Mouse (Mus musculus): ENCODE data around the gene 1700029J07Rik. TPM values are rescaled to one million over a fixed set of nuclear protein-coding genes. Genes with fewer than 3 reads are reported as not detected.
A peak's percentile ranks its signal among the peaks of the same experiment; 100 is the strongest.

The 1700029J07Rik gene
- total and polyA plus RNA-seq, 3 experiments: 0.85 to 2.1 (median 1.8) TPM

DNA sequence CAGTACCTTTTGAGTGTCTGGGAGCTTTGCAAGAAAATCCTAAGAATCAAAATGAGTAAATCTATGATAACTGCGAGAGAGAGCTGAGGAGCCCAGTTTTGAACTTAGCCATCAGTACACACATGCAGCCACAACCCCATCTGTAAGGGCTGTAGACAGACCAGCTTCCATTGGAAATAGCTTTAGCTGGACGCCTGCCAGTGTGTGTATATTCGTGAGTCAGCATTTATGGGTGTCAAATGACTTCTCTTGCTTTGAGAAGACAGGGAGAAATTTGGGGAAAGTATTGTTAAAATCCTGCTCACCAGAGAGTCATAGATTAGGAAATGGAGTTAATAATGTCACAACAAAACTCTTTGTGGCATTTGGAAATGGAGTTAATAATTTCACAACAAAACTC is 11.6 kb upstream of the 1700029J07Rik start:
- Histone ChIP-seq H3K4me3 (replicated peaks in 1 of 3; ENCODE audit: low read depth in 2 of 3, low read length in 2 of 3, poor library complexity in 1 of 3) (no peak overlapping the region), H3K4me1 (ENCODE audit: control insufficient read depth in 1 of 2, insufficient read depth in 2 of 2) (peaks cover 2 to 18% of the 10 kb centered on the region in 2 experiments; a peak in 3 of 4 replicates), H3K4me2 (ENCODE audit: insufficient read depth, low read depth, poor library complexity, severe bottlenecking) (no peak overlapping the region), H3K27me3 (replicated peaks) (no peaks in the 10 kb centered on the region), H3K27ac (ENCODE audit: insufficient read depth, low read depth) (no peak overlapping the region), H3K36me3 (replicated peaks in 1 of 2; ENCODE audit: control insufficient read depth in 1 of 2, insufficient read depth in 1 of 2, low read length in 1 of 2) (peaks cover 29 to 66% of the 10 kb centered on the region in 2 experiments), H3K79me2 (replicated peaks; ENCODE audit: control insufficient read depth, extremely low read depth, insufficient read depth, poor library complexity, severe bottlenecking) (no peaks in the 10 kb centered on the region; the same call in 1 of the 2 replicates), H3K9ac (ENCODE audit: insufficient read depth, low read depth) (no peak overlapping the region), H3K9me3 (replicated peaks; ENCODE audit: low read length) (no peaks in the 10 kb centered on the region)
- no peak for DNase-seq (ENCODE audit: extremely low read depth)
- in situ Hi-C loops (cut with MboI; ENCODE audit: low pct_ligation_motif_present, low pct_unique_long_range_greater_than_20kb, low sequenced_read_pairs): no loop called here
- dilution Hi-C loops (cut with MboI; ENCODE audit: extremely low pct_ligation_motif_present, extremely low pct_unique_long_range_greater_than_20kb, low sequenced_read_pairs): no loop called here
- TF ChIP-seq E2F4 (IDR thresholded peaks at IDR 0.05; ENCODE audit: insufficient replicate concordance, low read depth, low read length): no peak
- TF ChIP-seq MAFK (IDR thresholded peaks at IDR 0.05; ENCODE audit: insufficient replicate concordance, low read length): 0 out of 2 replicates have a peak, but pooled peaks have one; percentile 37

DNA sequence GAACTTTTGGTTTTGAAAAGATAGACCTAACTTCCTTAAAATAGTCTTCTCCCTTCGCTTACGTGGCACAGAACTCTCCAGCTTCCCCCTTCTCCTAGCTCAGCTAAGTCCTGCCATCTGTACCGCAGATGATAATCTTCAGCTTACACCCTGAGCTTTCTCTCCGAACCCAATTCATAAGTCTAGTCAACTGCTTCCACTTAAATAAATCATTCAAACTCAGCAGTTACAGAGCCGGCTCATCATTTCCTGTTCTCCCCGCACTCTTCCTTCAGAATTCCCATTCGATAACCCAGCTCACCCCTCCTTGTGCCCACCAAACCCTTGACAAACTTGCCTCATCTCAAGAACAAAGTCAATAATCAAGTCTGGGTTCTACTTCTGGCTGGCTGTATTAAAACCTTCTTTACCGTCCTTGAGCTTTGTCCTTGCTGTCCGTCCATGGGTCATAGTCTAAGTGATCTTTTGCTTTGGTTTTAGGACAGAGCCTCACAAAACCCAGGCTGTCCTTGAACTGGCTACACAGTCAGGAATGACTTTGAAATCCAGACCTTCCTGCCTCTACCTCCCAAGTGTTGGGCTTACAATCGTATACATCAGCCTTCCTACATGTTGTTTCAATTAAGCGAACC is 901 bp upstream of the 1700029J07Rik start:
- H3K27ac ChIP-seq (ENCODE audit: insufficient read depth, low read depth): no peak overlapping the region
- peaks cover 18% of the 10 kb centered on the region for H3K9me3 ChIP-seq (replicated peaks; ENCODE audit: low read length)
- H3K4me3 ChIP-seq (replicated peaks in 1 of 3; ENCODE audit: low read depth in 2 of 3, low read length in 2 of 3, poor library complexity in 1 of 3): peak overlapping the region; percentile 74 to 82 (median 79)
- dilution Hi-C loops (cut with MboI; ENCODE audit: extremely low pct_ligation_motif_present, extremely low pct_unique_long_range_greater_than_20kb, low sequenced_read_pairs) (no loop called here), in situ Hi-C loops (cut with MboI; ENCODE audit: low pct_ligation_motif_present, low pct_unique_long_range_greater_than_20kb, low sequenced_read_pairs) (no loop called here)
- H3K36me3 ChIP-seq (replicated peaks in 1 of 2; ENCODE audit: control insufficient read depth in 1 of 2, insufficient read depth in 1 of 2, low read length in 1 of 2): peaks cover 14 to 34% of the 10 kb centered on the region in 2 experiments
- H3K4me1 ChIP-seq (ENCODE audit: control insufficient read depth in 1 of 2, insufficient read depth in 2 of 2): peaks cover 0 to 9% of the 10 kb centered on the region in 2 experiments; a peak in 2 of 4 replicates
- no peak for DNase-seq (ENCODE audit: extremely low read depth)
- TF ChIP-seq MYC (IDR thresholded peaks at IDR 0.05; ENCODE audit: low read depth, low read length) (no peak), MEF2A (IDR thresholded peaks at IDR 0.05; ENCODE audit: borderline replicate concordance, low read depth, low read length) (0 out of 2 replicates have a peak, but pooled peaks have one; percentile 23), NELFE (IDR thresholded peaks at IDR 0.05; ENCODE audit: low read depth, low read length) (no peak), ZNF384 (IDR thresholded peaks at IDR 0.05; ENCODE audit: low read depth, low read length) (no peak), IRF4 (IDR thresholded peaks at IDR 0.05; ENCODE audit: low read depth, low read length) (no peak)
- peaks cover 4% of the 10 kb centered on the region for H3K79me2 ChIP-seq (replicated peaks; ENCODE audit: control insufficient read depth, extremely low read depth, insufficient read depth, poor library complexity, severe bottlenecking)
- H3K4me2 ChIP-seq (ENCODE audit: insufficient read depth, low read depth, poor library complexity, severe bottlenecking): peak overlapping the region; percentile 96
- peak overlapping the region; percentile 92 for H3K9ac ChIP-seq (ENCODE audit: insufficient read depth, low read depth)
- no peaks in the 10 kb centered on the region for H3K27me3 ChIP-seq (replicated peaks)

DNA sequence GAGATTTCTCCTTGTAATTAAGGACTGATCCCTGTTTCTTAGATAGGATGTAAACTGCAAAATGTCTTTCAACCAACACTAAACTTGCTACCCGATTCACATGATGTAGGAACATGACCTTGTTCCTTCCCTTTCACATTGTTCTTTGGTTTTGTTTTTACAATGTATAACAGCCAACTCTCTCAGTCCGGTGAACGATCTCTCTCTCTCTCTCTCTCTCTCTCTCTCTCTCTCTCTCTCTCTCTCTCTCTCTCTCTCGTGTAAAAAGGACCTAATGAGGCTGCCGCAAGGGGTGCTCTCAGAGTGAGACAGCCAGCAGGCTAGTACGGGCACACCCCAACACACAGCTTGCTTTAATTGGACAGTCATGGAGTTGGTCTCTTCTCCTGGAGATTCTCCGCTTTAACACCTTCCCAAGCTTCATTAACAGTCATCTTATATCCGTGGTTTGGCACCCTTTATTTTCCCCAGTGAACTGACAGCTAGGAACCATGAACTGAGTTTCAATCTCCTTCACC is 1.0 kb downstream of the 1700029J07Rik start:
- dilution Hi-C loops (cut with MboI; ENCODE audit: extremely low pct_ligation_motif_present, extremely low pct_unique_long_range_greater_than_20kb, low sequenced_read_pairs): no loop called here
- no peak for TF ChIP-seq POLR2A (IDR thresholded peaks at IDR 0.05; ENCODE audit: low read depth, low read length)
- TF ChIP-seq CTCF (conservative IDR thresholded peaks at IDR 0.05 in 1 of 2, IDR thresholded peaks at IDR 0.05 in 1 of 2; ENCODE audit: low read depth in 2 of 2, low read length in 2 of 2): no peak
- no peak for TF ChIP-seq MAZ (IDR thresholded peaks at IDR 0.05; ENCODE audit: low read depth, low read length)
- no peak for TF ChIP-seq MEF2A (IDR thresholded peaks at IDR 0.05; ENCODE audit: borderline replicate concordance, low read depth, low read length)
- no peak for TF ChIP-seq RCOR1 (conservative IDR thresholded peaks at IDR 0.05; ENCODE audit: low read depth, low read length)
- TF ChIP-seq CHD2 (IDR thresholded peaks at IDR 0.05; ENCODE audit: low read length): no peak
- TF ChIP-seq USF2 (conservative IDR thresholded peaks at IDR 0.05; ENCODE audit: low read depth, low read length): no peak
- TF ChIP-seq ZKSCAN1 (IDR thresholded peaks at IDR 0.05; ENCODE audit: borderline replicate concordance, low read depth, low read length): no peak
- TF ChIP-seq TBP (conservative IDR thresholded peaks at IDR 0.05; ENCODE audit: low read depth, low read length): no peak
- TF ChIP-seq MXI1 (IDR thresholded peaks at IDR 0.05; ENCODE audit: low read depth, low read length): no peak
- no peak for TF ChIP-seq HCFC1 (IDR thresholded peaks at IDR 0.05; ENCODE audit: low read depth, low read length)
- TF ChIP-seq NRF1 (IDR thresholded peaks at IDR 0.05; ENCODE audit: low read depth, low read length): no peak
- TF ChIP-seq ZNF384 (IDR thresholded peaks at IDR 0.05; ENCODE audit: low read depth, low read length): no peak
- no peak for DNase-seq (ENCODE audit: extremely low read depth)
- Histone ChIP-seq H3K27ac (ENCODE audit: insufficient read depth, low read depth) (no peak overlapping the region), H3K9ac (ENCODE audit: insufficient read depth, low read depth) (no peak overlapping the region), H3K36me3 (replicated peaks in 1 of 2; ENCODE audit: control insufficient read depth in 1 of 2, insufficient read depth in 1 of 2, low read length in 1 of 2) (peaks cover 5 to 26% of the 10 kb centered on the region in 2 experiments), H3K4me1 (ENCODE audit: control insufficient read depth in 1 of 2, insufficient read depth in 2 of 2) (peaks cover 0 to 9% of the 10 kb centered on the region in 2 experiments; a peak in 2 of 4 replicates), H3K4me2 (ENCODE audit: insufficient read depth, low read depth, poor library complexity, severe bottlenecking) (no peak overlapping the region), H3K27me3 (replicated peaks) (no peaks in the 10 kb centered on the region), H3K4me3 (replicated peaks in 1 of 3; ENCODE audit: low read depth in 2 of 3, low read length in 2 of 3, poor library complexity in 1 of 3) (no peak overlapping the region), H3K9me3 (replicated peaks; ENCODE audit: low read length) (peaks cover 18% of the 10 kb centered on the region), H3K79me2 (replicated peaks; ENCODE audit: control insufficient read depth, extremely low read depth, insufficient read depth, poor library complexity, severe bottlenecking) (peaks cover 4% of the 10 kb centered on the region)
- in situ Hi-C loops (cut with MboI; ENCODE audit: low pct_ligation_motif_present, low pct_unique_long_range_greater_than_20kb, low sequenced_read_pairs): no loop called here
